Mouse (Mus musculus): ENCODE measurements around the gene Lamb2. TPM values are rescaled to one million over a fixed set of nuclear protein-coding genes. Genes with fewer than 3 reads are reported as not detected.

Gene Lamb2
- total RNA-seq (2023), result under 1 TPM; 0.36 to 1.00 TPM

DNA sequence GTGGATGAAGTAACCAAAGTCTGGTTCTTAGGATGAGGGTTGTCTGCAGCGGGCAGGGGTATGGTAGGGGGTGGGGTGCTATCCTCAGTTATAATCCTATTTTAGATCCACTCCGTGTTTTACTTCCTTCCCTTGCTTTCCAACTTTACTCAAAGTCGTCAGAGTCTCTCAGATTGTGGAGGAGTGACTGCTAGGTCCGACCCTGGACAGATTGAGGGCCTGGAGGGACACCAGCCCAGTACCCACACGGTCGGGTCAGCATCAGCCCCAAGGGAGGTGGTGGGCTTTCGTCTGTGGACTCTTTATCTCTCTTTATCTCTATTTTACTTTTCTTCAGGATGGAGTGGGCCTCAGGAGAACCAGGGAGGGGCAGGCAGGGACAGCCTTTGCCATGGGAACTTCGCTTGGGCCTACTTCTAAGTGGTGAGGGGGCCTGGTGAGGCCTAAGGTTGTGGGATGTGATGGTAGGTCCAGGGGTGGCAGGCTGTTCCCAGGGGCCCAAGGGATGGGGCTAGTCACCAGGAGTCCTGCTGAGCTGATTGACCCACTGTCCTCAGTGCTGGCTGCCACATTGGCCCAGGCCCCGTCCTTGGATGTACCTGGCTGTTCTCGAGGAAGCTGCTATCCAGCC lies at the start of gene Lamb2:
Gene Lamb2, plus strand, starts transcription at position 16 of the 631 bp plus-strand sequence.

DNA sequence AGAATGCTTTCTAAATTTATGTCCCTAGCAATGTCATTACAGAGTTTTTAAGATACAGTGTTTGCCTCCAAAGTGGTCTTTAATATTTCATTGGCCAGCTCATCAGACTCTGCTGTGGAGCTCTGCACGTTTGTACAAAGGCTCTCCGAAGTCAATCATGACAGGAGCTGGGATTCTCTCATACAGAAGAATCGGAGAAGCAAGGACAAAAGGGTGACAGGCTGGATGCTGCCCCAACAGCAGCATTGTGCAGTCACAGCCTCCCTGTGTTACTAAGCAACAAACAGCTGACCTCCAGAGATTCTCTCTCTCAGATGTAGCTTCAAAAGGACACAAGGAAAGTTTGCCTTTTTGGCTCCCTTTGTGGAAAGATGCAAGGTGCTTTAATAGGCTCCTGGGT lies 43.4 kb upstream of the Lamb2 start, which contains the start of gene BC048562:
Gene BC048562, plus strand, starts transcription at position 301 of the 400 bp plus-strand sequence.

DNA sequence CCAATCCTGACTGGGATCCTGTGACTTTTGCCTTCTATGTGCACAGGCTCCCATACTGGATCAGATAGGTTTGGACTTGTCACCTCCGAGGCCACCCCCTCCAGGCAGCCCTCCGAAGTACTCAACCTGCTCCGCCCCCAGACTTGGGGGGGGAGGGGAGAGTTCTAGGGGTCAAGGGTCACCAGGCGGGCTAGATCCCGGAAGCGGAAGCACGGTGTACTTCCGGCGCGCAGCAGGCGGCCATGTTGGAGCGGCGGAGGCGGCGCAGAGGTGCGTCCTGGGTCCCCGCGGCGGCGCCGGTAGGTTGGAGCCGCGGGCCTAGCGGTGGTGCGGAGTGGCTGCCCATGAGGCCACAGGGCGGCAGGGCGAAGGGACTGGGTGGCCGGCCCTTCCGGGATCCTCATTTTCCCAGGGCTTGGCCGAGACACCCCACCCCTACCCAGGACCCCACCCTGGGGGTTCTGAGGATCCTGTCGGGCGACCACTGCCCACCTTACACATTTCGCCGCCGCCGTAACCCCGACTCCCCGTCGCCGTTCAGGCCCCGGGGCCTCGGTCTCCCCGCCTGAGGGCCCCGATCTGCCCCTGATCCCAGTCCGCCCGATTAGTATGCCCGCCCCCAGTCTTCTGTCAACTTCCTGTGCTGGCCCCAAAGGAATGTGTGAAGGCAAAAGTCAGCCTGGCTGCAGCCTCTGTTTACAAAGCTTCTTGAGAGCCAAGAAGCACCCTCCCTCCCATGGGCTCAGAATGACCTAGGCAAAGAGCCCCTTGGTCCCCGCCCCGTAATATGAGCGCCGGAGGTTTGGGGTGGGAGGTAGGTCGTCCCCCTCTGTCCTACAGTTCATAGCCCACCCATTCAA lies 19.0 kb upstream of the Lamb2 start, which contains the start of gene Ccdc71:
Gene Ccdc71, plus strand, starts transcription at position 209 of the 860 bp plus-strand sequence.

DNA sequence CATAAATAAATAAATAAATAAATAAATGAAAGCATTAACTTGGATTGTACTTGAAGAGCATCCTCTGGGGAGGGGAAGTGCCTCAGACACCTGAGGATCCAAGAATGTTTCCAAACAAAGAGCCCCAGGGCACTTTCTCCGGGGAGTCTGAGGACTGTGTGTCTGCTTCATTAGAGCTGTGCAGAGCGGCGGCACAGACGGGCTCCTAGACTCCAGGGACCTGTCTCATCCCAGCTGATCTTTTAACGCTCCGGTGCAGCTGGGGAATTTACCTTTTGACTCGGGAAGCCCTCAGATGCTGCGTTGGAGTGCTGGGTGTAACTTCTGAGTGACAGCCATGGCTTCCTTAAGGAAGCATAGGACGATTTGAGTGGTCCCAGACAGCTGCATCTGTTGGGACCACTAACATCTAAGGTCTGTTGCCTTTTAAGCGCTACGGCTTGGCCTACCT lies 18.3 kb upstream of the Lamb2 start, which contains the start of gene Klhdc8b:
Gene Klhdc8b, minus strand, starts transcription at position 401 of the 451 bp plus-strand sequence.

DNA sequence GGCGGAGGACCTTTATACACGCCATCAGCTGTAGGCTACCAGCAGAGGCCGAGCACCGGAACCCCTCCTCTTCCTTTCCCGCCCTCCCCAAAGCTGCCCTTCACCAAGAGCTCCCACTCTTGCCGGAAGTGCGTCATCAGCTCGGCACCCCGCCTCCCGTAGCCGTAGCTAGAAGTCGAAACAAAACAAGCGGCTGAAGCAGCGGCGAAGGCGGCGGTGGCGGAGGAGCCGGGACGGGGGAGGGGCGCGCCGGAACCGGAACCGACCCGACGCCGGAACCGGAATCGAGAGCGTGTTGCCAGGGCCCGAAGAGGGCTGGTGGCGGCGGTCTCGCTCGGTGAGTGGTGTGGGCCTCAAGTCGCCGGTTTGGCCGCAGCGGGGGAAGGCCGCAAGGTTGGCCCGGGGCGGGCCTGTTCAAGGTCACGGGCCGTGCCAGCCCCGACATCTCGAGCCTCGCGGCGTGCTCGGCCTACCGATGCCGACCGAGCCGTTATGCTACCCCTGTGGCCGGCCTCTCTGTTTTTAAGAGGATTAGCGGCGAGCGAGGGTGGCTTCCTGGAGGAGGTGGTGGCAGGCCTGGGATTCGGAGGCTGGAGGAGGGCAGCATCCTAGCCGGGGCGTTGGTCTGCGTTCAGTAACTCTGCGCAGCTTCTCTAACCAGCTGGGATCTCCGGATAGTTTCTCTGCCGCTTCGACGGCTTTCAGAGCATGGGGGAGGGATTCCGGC lies 11.2 kb downstream of the Lamb2 start, which contains the start of gene Usp19:
Gene Usp19, plus strand, starts transcription at position 44 of the 727 bp plus-strand sequence.

GRCm38 (mm10) chr9:108507619-108508434 lies 28.3 kb downstream of the Lamb2 start, which contains the start of gene Qars:
Qars (plus strand) TSS chr9:108507706.

GRCm38 (mm10) chr9:108516380-108517251 lies 37.1 kb downstream of the Lamb2 start, which contains the start of gene Qrich1:
Qrich1 (plus strand) TSS chr9:108516806.

Other genes with a start within 250 kb of the Lamb2 start
- 10 to 100 TPM; 14.6 to 16.6 TPM for gene Dag1, start 215.8 kb upstream of the Lamb2 start, total RNA-seq (2023)
- gene Nicn1, start 189.3 kb upstream of the Lamb2 start, total RNA-seq (2023), result 1 to 10 TPM; 2.2 to 2.9 TPM
- 1 to 10 TPM; 1.0 TPM for gene Amt, start 182.9 kb upstream of the Lamb2 start, total RNA-seq (2023)
- gene Rhoa, start 173.6 kb upstream of the Lamb2 start, total RNA-seq (2023), result 100 to 1,000 TPM; 645 to 652 TPM
- gene Tcta, start 173.6 kb upstream of the Lamb2 start, total RNA-seq (2023), result 10 to 100 TPM; 13.5 to 16.4 TPM
- gene Gpx1, start 140.8 kb upstream of the Lamb2 start, total RNA-seq (2023), result 1,000 to 10,000 TPM; 2,015 to 2,084 TPM
- 100 to 1,000 TPM; 145 to 165 TPM for gene Usp4, start 131.9 kb upstream of the Lamb2 start, total RNA-seq (2023)
- 1 to 10 TPM; 2.8 to 3.7 TPM for gene 1700102P08Rik, start 86.9 kb upstream of the Lamb2 start, total RNA-seq (2023)
- not detected for gene Ccdc36, start 51.3 kb upstream of the Lamb2 start, total RNA-seq (2023)
- not detected for gene BC048562, start 43.3 kb upstream of the Lamb2 start, total RNA-seq (2023)
- 10 to 100 TPM; 16.6 to 24.8 TPM for gene Ccdc71, start 19.2 kb upstream of the Lamb2 start, total RNA-seq (2023)
- 1 to 10 TPM; 1.7 to 1.8 TPM for gene Klhdc8b, start 18.2 kb upstream of the Lamb2 start, total RNA-seq (2023)
- 100 to 1,000 TPM; 176 to 197 TPM for gene Usp19, start 10.9 kb downstream of the Lamb2 start, total RNA-seq (2023)
- gene Qars, start 28.0 kb downstream of the Lamb2 start, total RNA-seq (2023), result 100 to 1,000 TPM; 145 to 176 TPM
- 100 to 1,000 TPM; 142 to 149 TPM for gene Qrich1, start 37.1 kb downstream of the Lamb2 start, total RNA-seq (2023)
- 10 to 100 TPM; 93.4 to 98.0 TPM for gene Impdh2, start 80.5 kb downstream of the Lamb2 start, total RNA-seq (2023)
- 10 to 100 TPM; 26.0 to 30.1 TPM for gene Ndufaf3, start 87.7 kb downstream of the Lamb2 start, total RNA-seq (2023)
- gene Dalrd3, start 90.2 kb downstream of the Lamb2 start, total RNA-seq (2023), result 10 to 100 TPM; 33.7 to 38.3 TPM
- gene Wdr6, start 99.0 kb downstream of the Lamb2 start, total RNA-seq (2023), result 1 to 10 TPM; 3.8 to 4.3 TPM
- gene P4htm, start 117.9 kb downstream of the Lamb2 start, total RNA-seq (2023), result under 1 TPM in 1 of 2 experiments, not detected in 1; 0.67 TPM
- gene Arih2, start 169.7 kb downstream of the Lamb2 start, total RNA-seq (2023), result 100 to 1,000 TPM; 119 to 166 TPM
- gene Slc25a20, start 182.4 kb downstream of the Lamb2 start, total RNA-seq (2023), result 10 to 100 TPM; 28.1 to 30.7 TPM
- 10 to 100 TPM; 21.8 to 27.1 TPM for gene Prkar2a, start 209.6 kb downstream of the Lamb2 start, total RNA-seq (2023)

Data from monocyte, adult 59 days (primary cell).